Mouse (Mus musculus): ENCODE measurements around the gene Pelo.

The Pelo gene

GRCm38 (mm10) chr13:115090069-115090976, at the start of gene Pelo:
Pelo (minus strand) TSS chr13:115090186.
- DNase-seq = peak; percentile 94 to 96

- no peak for DNase-seq
Measured at GRCm38 (mm10) chr13:115138513-115138912, 48.5 kb upstream of the Pelo start.

- DNase-seq = no peak
Measured at GRCm38 (mm10) chr13:115136761-115137160, 46.8 kb upstream of the Pelo start.

- DNase-seq = no peak
Measured at GRCm38 (mm10) chr13:115132435-115132834, 42.4 kb upstream of the Pelo start.

- DNase-seq = no peak
Measured at GRCm38 (mm10) chr13:115131381-115131780, 41.4 kb upstream of the Pelo start.

GRCm38 (mm10) chr13:115130035-115130434, 40.0 kb upstream of the Pelo start:
- no peak for DNase-seq

GRCm38 (mm10) chr13:115127826-115128225, 37.8 kb upstream of the Pelo start:
- DNase-seq = no peak

- DNase-seq = no peak
Measured at GRCm38 (mm10) chr13:115126534-115126933, 36.5 kb upstream of the Pelo start.

GRCm38 (mm10) chr13:115125130-115125529, 35.1 kb upstream of the Pelo start:
- no peak for DNase-seq

- DNase-seq = no peak
Measured at GRCm38 (mm10) chr13:115124521-115124920, 34.5 kb upstream of the Pelo start.

- DNase-seq = no peak
Measured at GRCm38 (mm10) chr13:115118756-115119155, 28.8 kb upstream of the Pelo start.

GRCm38 (mm10) chr13:115118195-115118594, 28.2 kb upstream of the Pelo start:
- DNase-seq = no peak

- no peak for DNase-seq
Measured at GRCm38 (mm10) chr13:115116930-115117621, 27.1 kb upstream of the Pelo start.

GRCm38 (mm10) chr13:115109628-115110027, 19.6 kb upstream of the Pelo start:
- DNase-seq = no peak

- DNase-seq = no peak
Measured at GRCm38 (mm10) chr13:115107436-115107835, 17.4 kb upstream of the Pelo start.

- no peak for DNase-seq
Measured at GRCm38 (mm10) chr13:115106183-115106582, 16.2 kb upstream of the Pelo start.

GRCm38 (mm10) chr13:115102754-115103153, 12.8 kb upstream of the Pelo start:
- no peak for DNase-seq

GRCm38 (mm10) chr13:115101355-115102191, 11.6 kb upstream of the Pelo start, which contains the start of the genes Gm49395 and Itga1:
Gm49395 (minus strand) TSS chr13:115101921.
Itga1 (minus strand) TSS chr13:115101964.
- DNase-seq = peak; percentile 7 to 16

- no peak for DNase-seq
Measured at GRCm38 (mm10) chr13:115100381-115101177, 10.6 kb upstream of the Pelo start.

GRCm38 (mm10) chr13:115099381-115099780, 9.4 kb upstream of the Pelo start:
- DNase-seq = no peak

GRCm38 (mm10) chr13:115098227-115098626, 8.2 kb upstream of the Pelo start:
- no peak for DNase-seq

GRCm38 (mm10) chr13:115096965-115097364, 7.0 kb upstream of the Pelo start:
- DNase-seq = no peak

All from cerebellum, adult 18-20 months (tissue).